Mouse (Mus musculus): Measurements from ENCODE around the gene Islr2.

Islr2 gene

GRCm38 (mm10) chr9:58196610-58197567 is 7.2 kb downstream of the Islr2 start:
- no peak for DNase-seq

- no peak for DNase-seq
Observed at GRCm38 (mm10) chr9:58196141-58196540, 8.0 kb downstream of the Islr2 start.

DNA sequence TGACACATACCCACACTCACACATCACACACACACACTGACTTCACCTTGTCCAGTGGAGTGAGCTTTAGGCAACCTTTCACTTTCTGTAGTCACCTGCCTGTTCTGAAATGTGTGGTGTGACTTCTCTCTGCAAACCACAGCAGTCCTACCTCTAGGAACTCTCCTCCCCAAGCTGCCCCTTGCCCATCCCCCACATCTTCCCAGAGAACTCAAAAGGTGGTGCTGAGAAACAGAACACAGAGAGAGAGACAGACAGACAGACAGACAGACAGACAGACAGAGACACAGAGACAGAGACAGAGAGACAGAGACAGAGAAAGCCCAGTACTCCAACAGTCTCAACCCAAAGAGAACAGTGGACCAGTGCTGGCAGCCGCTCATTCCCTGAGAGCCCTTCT is 8.4 kb downstream of the Islr2 start:
- no peak for DNase-seq

GRCm38 (mm10) chr9:58194222-58194621 is 9.9 kb downstream of the Islr2 start:
- DNase-seq: no peak

DNA sequence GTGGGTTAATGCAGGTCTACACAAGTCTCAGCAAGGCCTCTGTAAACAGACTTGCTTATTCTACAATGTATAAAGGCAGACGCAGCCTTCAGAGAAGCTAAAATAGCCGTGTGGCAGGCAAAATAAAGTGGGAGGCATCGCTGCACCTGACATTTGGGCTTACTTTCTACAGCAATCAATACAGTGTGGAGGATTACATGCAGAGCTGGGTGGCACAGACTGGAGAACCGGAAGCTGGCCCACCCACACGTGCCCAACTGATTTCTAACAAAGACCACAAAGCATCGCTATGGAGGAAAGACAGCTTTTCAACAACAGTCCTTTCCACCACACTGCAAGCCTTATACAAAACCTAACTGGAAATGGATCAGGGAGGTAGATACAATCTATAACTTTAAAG is 19.7 kb downstream of the Islr2 start:
- no peak for DNase-seq

GRCm38 (mm10) chr9:58179390-58179789 is 24.7 kb downstream of the Islr2 start:
- no peak for DNase-seq

DNA sequence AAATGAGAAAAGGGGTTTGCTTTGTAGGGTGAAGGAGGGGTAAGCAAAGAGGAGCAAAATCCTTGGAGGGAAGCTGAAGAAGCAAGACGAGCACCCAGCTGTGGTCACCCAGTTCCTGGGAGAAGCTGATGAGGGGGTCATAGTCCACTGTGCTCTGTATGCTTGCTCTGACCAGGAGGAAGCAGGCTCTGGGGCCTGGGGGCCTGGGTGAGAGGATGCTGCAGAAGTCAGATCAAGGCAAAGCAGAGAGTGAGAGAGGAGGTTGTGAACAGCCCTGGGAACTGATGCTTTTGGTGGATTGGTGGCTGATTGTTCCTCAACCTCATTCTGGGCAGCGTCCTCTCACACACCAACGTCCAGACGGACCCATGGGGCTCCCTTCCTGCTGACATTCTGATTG is 27.0 kb downstream of the Islr2 start:
- no peak for DNase-seq

DNA sequence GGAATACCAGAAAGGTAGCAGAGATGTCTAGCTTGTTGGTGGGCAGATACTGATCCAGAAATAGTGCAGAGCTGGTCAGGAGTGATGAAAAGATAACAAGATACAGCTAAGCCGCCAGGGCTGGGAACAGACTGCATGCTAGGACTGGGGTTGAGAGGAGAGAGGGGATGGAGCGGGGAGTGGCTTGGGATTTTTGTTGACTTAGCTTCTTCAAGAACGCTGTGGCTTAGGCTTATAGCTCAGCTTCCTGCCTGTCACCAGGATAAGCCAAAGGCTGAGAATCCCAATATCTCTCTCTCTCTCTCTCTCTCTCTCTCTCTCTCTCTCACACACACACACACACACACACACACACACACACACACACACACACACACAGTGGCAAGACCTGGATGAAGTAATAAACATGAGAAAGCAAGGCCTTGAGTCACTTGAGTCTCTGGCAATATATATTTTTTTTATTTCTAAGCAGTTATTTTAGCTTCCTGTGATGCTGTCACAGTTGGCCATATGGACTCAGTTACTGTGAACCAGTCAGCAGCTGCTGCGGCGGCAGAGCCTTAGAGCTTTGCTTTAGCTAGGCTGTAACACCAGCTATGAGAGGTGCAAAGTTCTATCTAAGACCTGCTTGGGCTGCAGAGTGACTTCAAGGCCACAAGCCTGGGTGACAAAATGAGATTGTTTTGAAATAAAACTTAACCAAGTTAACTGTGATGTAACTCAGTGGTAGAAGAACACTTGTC is 28.2 kb downstream of the Islr2 start:
- no peak for DNase-seq

GRCm38 (mm10) chr9:58174818-58175251 is 29.3 kb downstream of the Islr2 start:
- no peak for DNase-seq

DNA sequence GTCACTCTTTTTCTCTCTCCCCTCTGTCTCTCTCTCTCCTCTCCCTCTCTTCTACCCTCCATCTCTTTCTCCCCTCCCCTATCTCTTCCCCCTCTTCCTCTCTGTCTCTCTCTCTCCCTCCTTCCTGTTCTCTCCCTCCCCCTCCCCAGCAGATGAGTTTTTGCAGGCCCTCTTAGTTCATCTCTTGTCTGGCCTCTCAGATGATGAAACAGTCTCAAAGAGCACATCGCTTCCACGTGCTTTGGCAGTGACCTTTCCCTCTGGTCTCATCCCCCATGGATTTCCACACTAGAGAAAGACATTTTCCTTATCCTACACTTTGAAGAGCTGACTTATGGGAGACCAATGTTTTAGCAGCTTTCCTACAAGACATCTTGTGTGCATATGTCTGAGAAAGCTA is 31.3 kb downstream of the Islr2 start:
- no peak for DNase-seq

GRCm38 (mm10) chr9:58169426-58169825 is 34.7 kb downstream of the Islr2 start:
- DNase-seq: no peak

DNA sequence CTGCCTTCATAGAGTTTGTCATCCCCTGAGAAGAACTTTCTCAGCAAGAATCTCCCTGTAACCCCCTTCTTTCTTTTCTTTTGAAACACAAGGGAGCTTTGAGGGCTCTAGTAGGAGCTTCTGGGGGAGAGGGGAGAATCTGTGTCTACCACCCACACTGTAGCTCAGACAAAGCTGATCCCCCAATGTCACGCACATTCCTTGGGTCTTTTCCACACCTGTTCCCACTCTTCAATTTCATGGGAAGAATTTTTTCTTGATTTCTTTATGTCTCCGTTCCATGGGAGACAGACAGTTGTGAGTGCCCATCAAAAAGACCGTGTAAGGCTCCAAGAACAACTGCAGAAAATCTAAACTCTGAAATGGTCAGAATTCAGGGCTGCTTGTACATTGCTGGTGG is 35.2 kb downstream of the Islr2 start:
- DNase-seq: no peak

GRCm38 (mm10) chr9:58165779-58166178 is 38.3 kb downstream of the Islr2 start:
- no peak for DNase-seq

- DNase-seq: no peak
Observed at GRCm38 (mm10) chr9:58163146-58163545, 41.0 kb downstream of the Islr2 start.

DNA sequence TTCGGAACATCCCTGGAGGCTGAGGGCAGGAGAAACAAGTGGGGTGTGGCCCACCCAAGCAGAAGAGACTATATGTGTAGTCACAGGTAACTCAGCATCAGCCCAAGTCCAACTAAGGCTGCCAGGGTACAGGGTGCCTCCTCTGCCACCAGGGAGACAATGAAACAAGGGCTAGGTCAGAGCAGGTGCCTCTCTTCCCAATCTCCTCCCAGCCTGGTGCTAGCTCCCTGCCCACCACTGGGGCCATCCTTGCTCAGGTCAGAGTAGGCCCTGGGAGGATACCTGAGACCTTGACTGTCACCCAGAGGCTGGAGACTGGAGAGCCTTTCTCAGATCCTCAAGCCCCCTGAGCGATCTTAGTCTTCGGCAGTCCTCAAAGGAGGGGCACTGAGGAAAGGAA is 41.9 kb downstream of the Islr2 start:
- no peak for DNase-seq

GRCm38 (mm10) chr9:58160315-58160714 is 43.8 kb downstream of the Islr2 start:
- DNase-seq: no peak

DNA sequence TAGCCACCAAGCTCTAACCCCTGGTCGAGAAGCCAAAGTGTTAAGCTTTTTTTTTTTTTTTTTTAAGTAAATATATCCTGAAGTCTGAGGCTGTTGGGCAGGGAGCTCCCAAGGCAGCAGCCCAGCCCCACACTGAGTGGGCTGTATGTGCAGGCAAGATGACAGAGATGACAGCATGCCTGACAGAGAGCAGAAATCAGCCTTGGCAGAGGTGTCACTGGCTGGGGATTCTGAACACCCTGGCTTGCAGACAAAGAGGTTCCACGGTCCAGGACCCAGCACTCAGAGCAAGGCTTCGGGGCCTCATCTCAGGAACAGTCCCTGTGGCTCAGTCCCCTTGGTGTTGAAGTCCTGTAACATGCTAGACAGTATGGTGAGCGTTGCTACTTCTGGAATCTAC is 44.3 kb downstream of the Islr2 start:
- no peak for DNase-seq

- peak; percentile 48 for DNase-seq
Observed at GRCm38 (mm10) chr9:58158541-58159311, 45.4 kb downstream of the Islr2 start.

DNA sequence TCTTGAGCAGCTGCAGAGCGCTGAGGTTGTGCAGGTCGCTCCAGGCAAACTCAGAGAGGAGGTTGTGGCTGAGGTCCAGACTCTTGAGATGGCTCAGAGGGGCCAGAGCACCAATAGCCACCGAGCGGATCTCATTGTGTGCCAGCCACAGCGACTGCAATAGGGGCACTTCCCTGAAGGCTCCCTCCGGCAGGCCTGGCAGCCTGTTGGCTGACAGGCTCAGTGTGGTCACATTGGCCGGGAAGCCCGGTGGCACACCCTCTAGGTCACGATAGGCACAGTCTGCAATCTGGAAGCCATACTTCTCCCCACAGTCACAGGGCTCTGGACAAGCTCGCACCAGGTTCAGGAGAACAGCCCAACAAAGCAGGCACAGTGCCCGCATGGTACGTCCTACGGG is 46.3 kb downstream of the Islr2 start:
- DNase-seq: no peak

- no peak for DNase-seq
Observed at GRCm38 (mm10) chr9:58156819-58157560, 47.1 kb downstream of the Islr2 start.

- DNase-seq: peak; percentile 83
Observed at GRCm38 (mm10) chr9:58155366-58155765, 48.8 kb downstream of the Islr2 start.

DNA sequence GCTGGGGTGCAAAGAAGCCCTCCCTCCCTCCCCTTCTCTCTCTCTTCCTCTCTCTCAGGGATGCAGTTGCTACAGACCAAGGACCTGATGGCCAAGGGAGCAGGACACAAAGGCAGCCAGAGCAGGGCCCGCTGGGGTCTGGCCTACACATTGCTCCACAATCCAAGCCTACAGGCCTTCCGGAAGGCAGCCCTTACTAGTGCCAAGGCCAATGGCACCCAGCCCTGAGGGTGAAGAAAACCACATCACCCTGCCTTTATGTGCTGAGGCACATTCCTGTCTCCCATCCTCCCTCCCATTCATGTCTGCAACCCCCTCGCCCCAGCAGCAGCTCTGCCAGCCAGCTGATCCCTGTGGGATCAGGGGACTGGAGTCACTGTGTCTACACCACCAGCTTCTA is 51.0 kb downstream of the Islr2 start:
- DNase-seq: no peak
